Mouse (Mus musculus) thymus, postnatal 36 days (tissue): Measurements from ENCODE around the gene Olfr341.

ENCODE experiments used
- DNase-seq, 2 experiments: peaks; one replicate each; pipeline ENCODE4 v3.0.0; 2022; ENCODE audit warnings: mixed read lengths in 2 of 2

The Olfr341 gene

GRCm38 (mm10) chr2:36482368-36482767 is at the start of gene Olfr341:
Gene Olfr341, minus strand, starts transcription at chr2:36482468.
- no peak for DNase-seq

- DNase-seq, result no peak
Measured at GRCm38 (mm10) chr2:36524698-36525097, 42.4 kb upstream of the Olfr341 start, which contains the start of gene Olfr342. Gene Olfr342, plus strand, starts transcription at chr2:36524998.

- no peak for DNase-seq
Measured at GRCm38 (mm10) chr2:36473634-36474033, 8.6 kb downstream of the Olfr341 start.

- DNase-seq, result no peak
Measured at GRCm38 (mm10) chr2:36452287-36452686, 30.0 kb downstream of the Olfr341 start, which contains the start of gene Olfr340. Gene Olfr340, plus strand, starts transcription at chr2:36452587.
